Mouse (Mus musculus) liver, postnatal 0 days (tissue): ENCODE results near the gene Abcb8.

Source experiments
- CTCF ChIP-seq: sonication (generic); IDR thresholded peaks from 2 replicates; pipeline ENCODE4 v1.5.1; 2016; ENCODE audit warnings: antibody characterized with exemption, low read depth
- EP300 ChIP-seq: IDR thresholded peaks from 2 replicates; pipeline ENCODE4 v1.6.1; 2016; ENCODE audit warnings: antibody characterized with exemption, low read depth, mild to moderate bottlenecking

GRCm38 (mm10) chr5:24427981-24428402 is 34.5 kb downstream of the Abcb8 start:
- TF ChIP-seq CTCF (no peak), EP300 (no peak)
